Mouse (Mus musculus) left cerebral cortex, postnatal 36 days (tissue): Measurements from ENCODE around the gene Pspc1. TPM values are rescaled to one million over a fixed set of nuclear protein-coding genes. Genes with fewer than 3 reads are reported as not detected.

Experiments
- DNase-seq, 2 experiments: peaks; one replicate each; pipeline ENCODE4 v3.0.0; 2021 to 2022; ENCODE audit warnings: low spot score in 2 of 2, mixed read lengths in 1 of 2
- intact Hi-C: fragments of 180-260 bp; cut with DNase I; formaldehyde crosslinking; loops from one replicate; pipeline ENCODE4 v1.15.1; 2025
- total RNA-seq, 2 experiments: library from RNA; stranded (reverse); gene quantifications; 2 replicates each; pipeline ENCODE4 v1.2.3; 2021

The Pspc1 gene
- total RNA-seq, 2 experiments from 2014 or later: 56.8 to 58.1 TPM

DNA sequence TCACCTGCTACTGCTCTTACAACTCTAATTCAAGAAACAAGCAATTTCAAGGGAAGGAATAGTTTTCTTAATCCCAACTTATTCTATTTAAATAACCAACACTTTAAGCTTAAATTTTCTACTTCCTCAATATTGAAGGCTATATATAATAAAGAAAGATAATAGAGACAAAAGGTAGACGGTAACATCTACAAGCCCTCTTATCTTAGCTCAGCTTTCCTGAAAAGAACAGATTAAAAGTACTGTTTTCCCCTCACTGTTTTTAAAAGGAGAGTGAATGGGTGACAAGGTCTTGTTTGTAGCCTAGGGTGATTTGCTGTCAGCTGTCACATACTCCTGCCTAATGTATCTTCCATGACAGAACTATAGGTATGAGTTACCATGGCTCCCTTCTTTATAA, 51.6 kb downstream of the Pspc1 start:
- no peak for DNase-seq
- intact Hi-C loops: no loop called here

DNA sequence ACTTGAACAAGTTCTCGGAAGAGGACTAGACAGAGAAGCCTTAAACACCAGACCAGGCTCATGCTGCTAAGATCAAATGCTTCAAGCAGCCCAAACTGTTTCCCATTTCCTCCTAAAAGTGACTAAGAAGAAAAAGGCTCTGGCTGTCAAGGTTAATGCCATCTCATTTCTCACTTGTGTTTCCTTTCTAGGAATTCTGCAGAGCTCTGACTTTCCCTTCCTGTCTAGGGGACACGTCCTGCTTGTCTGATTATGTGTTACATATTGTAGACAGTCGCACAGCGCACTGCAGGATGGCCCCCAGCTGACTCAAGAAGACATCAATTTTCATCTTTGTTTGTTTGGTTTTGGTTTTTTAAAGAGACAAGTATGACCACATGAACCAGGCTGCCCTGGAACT, 72.4 kb downstream of the Pspc1 start:
- intact Hi-C loops: no loop called here
- DNase-seq: no peak

DNA sequence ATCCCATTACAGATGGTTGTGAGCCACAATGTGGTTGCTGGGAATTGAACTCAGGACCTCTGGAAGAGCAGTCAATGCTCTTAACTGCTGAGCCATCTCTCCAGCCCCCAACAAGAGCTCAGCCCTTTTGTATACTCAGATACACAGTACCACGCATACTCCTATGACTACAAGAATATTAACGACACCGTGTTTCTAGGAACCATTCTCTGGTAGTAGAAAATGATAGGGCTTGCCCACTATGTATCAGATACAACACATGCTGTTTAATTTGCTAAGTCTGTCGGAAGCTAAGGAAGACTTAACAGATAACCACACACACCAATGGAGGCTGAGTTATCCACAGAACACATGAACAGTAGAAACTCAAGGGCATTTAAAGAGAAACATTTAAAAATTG, 75.5 kb downstream of the Pspc1 start:
- intact Hi-C loops: no loop called here
- no peak for DNase-seq

DNA sequence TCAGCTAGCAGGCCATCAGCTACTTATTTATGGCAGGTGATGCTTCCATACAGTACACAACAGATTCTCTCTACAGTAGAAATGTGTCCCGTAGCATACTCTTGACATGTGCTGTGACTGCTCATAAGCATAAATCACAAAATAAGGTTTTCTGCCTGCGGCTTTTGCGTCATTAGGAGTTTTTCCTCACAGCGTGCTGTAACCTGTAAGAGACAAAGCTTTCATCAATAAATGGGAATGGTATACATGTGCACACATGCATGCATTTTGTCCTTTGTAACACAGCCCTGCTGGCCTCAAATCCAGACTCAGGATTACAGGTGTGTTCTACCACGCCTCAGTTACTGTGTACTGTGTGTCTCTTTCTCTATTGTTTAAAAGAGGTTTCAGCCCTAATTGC, 80.3 kb downstream of the Pspc1 start:
- intact Hi-C loops: loop anchor here (10.0 kb wide), 1 partner anchor 97 kb away; no protein-coding TSS in a partner anchor
- no peak for DNase-seq

DNA sequence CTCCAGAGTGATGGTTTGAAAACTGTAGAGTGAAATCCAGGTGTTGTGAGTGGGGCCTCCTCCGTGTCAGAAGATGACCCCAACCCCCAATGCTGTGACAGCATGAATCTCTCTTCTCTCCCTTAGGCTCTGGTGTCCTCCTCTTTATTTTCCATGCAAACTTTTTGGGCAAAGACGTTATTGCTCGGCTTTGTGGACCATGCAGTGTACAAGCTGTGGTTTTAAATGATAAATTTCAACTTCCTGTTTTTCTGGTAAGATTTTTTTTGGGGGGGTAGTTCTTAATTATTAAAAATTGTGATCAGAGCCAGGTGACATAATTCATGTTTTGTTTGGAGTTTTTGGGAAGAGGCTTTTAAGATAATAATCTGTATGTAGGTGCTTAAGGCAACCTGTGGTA, 82.6 kb downstream of the Pspc1 start:
- no peak for DNase-seq
- intact Hi-C loops: loop anchor here (10.0 kb wide), 1 partner anchor 99 kb away; no protein-coding TSS in a partner anchor

DNA sequence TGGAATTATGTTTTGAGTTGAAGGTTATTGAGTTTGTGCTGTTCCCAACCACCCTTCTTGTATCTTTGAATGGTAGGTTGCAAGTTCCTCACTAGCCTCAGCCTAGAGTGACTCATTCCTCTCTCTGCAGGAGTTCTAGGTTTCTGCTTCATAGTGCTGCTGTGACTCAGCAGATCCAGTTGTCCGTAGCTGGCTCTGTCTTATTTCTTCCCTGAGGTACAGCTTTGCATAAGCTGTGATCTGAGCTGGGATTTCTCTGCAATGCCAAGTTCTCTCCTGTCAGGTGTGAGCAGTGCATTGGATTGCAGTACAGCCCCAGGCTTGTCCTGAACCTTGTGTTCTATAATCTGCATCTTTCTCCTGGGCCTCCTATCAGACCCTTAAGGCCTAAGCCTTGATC, 88.3 kb downstream of the Pspc1 start:
- intact Hi-C loops: loop anchor here (10.0 kb wide), 1 partner anchor 105 kb away; no protein-coding TSS in a partner anchor
- DNase-seq: peak in 1 of 2 experiments; percentile 17

GRCm38 (mm10) chr14:56689116-56689515, 89.0 kb downstream of the Pspc1 start:
- no peak for DNase-seq
- intact Hi-C loops: no loop called here

- intact Hi-C loops: no loop called here
- DNase-seq: no peak
Observed at GRCm38 (mm10) chr14:56685426-56685825, 92.7 kb downstream of the Pspc1 start.

Other genes starting within 250 kb of the Pspc1 start
- gene Cenpj, start 202.9 kb downstream of the Pspc1 start, total RNA-seq: 1 to 10 TPM; 2.0 to 4.0 TPM
- 1 to 10 TPM; 3.7 to 4.3 TPM for gene Parp4, start 202.7 kb downstream of the Pspc1 start, total RNA-seq
- 10 to 100 TPM; 46.6 to 59.0 TPM for gene Mphosph8, start 110.1 kb downstream of the Pspc1 start, total RNA-seq
- 10 to 100 TPM; 25.8 to 32.7 TPM for gene Zmym5, start 33.4 kb upstream of the Pspc1 start, total RNA-seq
- gene Zmym2, start 108.3 kb upstream of the Pspc1 start, total RNA-seq: 100 to 1,000 TPM in 1 of 2 experiments, 10 to 100 TPM in 1; 82.1 to 106 TPM